Mouse (Mus musculus) kidney, adult 18-20 months (tissue): ENCODE data around the gene Olfr1218.
"Not testable (repeated sequence)": the region's sequence is repeated elsewhere in the genome, so short reads cannot be mapped to it uniquely, and the experiment has no call there.

Experiments
- DNase-seq: peaks from one replicate; pipeline ENCODE4 v3.0.0; 2021

Gene Olfr1218

DNA sequence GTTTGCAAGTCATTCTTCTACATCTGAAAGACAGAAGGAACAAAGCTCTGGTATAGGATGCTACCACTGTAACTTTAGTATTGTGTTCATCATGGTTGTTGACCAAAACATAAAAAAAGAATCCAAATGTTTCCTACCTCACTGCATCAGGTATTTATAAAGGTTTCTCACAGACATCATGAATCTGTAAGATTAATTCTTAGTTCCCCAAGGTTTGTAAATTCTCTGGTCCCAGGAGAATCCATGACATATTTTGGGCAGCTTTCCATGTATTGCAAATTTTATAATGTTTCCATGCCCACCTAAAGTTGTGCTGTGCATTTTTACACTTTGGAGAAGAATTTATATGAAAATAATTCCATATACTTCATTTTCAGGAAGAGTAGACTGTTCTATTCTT, at the start of gene Olfr1218:
TSS of gene Olfr1218 (minus strand) at position 101 of the 400 bp plus-strand sequence.
- DNase-seq = no peak

DNA sequence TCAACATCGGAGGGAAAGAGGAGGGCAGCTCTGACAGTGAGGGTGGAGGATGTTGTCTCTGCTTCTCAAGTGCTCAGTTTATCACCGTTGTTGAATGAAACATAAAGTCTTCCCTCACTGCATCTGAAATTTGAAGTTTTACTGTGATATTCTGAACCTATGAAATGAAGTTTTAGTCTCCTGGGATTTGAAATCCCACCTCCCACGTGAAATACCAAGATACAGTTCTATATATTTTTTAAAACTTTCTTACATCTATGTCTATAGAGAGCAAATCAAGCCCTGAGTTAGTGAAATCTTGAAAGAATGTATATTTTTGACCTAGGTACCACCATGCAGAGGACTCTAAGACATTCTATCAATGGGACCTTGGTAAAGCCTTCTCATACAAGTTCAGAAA, 45.7 kb upstream of the Olfr1218 start, which contains the start of gene Olfr1220:
TSS of gene Olfr1220 (minus strand) at position 101 of the 400 bp plus-strand sequence.
- no peak for DNase-seq

DNA sequence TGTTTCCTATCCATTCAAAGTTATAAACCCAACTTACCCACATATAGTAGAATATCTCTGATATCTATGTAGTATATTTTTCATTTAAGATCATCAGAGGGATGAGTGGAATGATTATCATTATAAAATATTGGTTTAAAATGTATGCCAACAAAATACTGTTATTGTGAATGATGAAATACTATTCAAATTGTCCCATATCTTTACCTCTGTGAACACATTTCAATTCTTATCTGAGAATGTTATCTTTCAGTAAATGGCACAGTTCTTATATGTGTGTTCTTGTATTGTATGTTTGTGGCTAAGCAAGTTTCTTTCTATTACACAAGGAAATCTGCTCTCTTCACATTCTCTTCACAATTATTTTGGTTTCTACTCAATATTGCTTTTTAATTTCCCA, 44.7 kb upstream of the Olfr1218 start:
- no peak for DNase-seq

DNA sequence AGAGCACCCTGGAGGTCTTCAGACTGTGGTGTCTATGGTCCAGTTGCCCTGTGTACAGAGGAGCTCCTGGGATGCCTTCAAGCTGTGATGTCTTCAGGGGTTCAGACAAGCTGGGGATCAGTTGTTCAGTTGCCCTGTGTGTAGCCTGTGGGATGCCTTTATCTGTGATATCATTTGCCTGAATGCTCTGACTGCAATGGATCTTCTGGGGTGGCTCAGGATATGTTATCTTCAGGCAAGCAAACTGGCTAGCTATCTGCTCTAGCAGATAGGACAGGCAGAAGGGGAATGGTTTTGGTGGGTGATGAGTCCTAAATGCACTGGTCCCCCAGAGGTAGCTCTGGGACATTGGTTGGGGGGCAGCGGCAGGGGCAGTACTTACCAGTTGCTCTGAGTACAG, 32.9 kb upstream of the Olfr1218 start:
- no peak for DNase-seq

DNA sequence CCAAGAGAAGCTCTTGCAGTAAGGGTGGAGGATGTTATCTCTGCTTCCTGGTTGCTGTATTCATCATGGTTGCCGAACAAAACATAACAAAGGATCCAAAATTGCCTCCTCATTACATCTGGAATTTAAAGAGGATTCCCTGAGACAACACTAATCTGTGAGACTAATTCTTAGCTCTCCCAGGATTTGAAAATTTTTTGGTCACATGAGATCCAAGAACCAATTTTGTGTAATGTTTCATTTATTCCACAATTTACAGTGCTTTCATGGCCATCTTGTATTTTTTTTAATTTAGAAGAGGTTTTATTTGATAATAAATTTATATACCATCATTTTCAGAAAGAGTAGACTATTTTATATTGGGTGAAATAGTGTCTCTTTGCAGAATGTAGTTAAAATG, 22.4 kb upstream of the Olfr1218 start, which contains the start of gene Olfr1219:
TSS of gene Olfr1219 (minus strand) at position 101 of the 400 bp plus-strand sequence.
- no peak for DNase-seq

DNA sequence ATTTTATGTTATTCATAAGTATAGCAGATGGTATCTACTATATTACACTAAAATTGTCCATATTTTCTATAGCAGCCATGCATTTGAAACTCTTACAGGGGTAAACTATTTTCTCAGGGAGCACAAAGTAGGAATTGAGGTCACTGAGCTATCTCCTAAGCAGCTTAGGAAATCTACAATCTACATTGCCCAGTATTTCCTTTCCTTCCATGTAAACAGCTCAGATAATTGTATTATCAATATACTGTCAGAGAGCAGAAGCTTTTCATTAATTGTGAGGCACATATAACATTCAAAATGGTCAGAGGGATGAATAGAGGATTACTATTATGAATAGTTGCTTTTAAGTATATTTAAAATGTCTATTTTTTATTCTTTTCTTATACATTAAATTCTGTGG, 20.5 kb upstream of the Olfr1218 start:
- no peak for DNase-seq

DNA sequence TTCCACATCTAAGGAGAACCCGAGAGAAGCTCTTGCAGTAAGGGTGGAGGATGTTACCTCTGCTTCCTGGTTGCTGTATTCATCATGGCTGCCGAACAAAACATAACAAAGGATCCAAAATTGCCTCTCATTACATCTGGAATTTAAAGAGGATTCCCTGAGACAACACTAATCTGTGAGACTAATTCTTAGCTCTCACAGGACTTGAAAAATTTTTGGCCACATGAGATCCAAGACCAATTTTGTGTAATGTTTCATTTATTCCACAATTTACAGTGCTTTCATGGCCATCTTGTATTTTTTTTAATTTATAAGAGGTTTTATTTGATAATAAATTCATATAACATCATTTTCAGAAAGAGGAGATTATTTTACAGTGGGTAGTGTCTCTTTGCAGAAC, 29.0 kb downstream of the Olfr1218 start, which contains the start of gene Olfr1217:
TSS of gene Olfr1217 (minus strand) at position 101 of the 400 bp plus-strand sequence.
- no peak for DNase-seq

DNA sequence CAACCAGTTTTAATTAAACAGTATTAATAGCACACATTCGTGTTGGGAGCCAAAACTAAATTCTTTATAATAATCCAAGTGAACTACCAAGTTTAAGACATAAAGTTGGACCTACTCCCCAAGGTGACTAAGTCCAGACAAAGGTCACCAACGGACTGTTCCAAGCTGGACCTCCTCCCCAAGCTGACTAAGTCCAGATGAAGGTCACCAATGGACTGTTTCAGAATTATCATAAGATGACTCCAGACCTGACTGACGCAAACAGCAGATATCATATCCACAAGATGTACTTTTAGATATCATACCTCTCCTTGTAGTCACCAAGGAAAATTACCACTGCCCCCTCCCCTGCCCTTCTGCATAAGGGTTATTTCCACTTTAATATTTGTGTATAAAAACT, 39.6 kb downstream of the Olfr1218 start:
- DNase-seq = not testable (repeated sequence)

DNA sequence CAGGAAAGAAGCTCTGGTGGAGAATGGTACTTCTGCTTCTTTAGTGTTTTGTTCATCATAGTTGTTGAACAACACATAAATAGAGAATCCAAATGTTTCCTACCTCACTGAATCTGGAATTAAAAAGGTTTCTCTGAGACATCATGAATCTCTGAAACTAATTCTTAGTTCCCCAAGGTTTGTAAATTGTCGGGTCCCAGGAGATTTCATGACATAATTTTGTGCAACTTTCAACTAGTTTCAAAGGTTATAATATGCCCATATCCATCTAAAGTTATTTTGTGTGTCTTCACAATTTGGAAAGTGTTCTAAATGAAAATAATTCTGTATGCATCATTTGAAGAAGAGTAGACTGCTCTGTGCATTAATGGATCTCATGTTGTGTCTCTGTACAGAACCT, 42.7 kb downstream of the Olfr1218 start, which contains the start of gene Olfr1216:
TSS of gene Olfr1216 (minus strand) at position 101 of the 400 bp plus-strand sequence.
- no peak for DNase-seq

DNA sequence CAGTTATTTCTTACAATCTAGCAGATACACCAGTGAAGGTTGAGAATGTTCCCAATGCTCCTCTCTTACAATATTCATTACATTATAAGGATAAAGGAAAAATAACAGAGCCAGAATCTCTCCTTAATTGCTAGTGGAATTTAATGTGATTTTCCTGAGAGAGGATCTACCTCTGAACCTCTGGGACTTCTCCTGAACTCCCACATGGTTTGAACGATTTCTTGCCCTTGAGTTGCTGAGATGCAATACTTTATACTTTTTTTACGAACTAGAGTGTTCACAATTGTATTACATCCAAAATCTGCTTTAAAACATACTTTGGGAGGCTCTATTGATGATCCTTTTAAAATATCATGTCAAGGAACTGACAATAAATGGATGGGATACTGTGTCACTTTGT, 54.1 kb downstream of the Olfr1218 start, which contains the start of gene Olfr1215:
TSS of gene Olfr1215 (minus strand) at position 101 of the 400 bp plus-strand sequence.
- no peak for DNase-seq
